Mouse (Mus musculus) myocyte (in vitro differentiated cells): ENCODE measurements around the gene Fndc1. TPM values are rescaled to one million over a fixed set of nuclear protein-coding genes. Genes with fewer than 3 reads are reported as not detected.

Experiments
- H3K27me3 ChIP-seq: one replicate; pipeline ENCODE4 v1.6.1; 2011; ENCODE audit not compliant: control insufficient read depth, insufficient read depth, insufficient read length
- H3K36me3 ChIP-seq: one replicate; pipeline ENCODE4 v1.6.1; 2011; ENCODE audit not compliant: control insufficient read depth, insufficient read depth
- H3K4me2 ChIP-seq: one replicate; pipeline ENCODE4 v1.6.1; 2011; ENCODE audit warnings: low read depth, control low read depth
- H3K4me3 ChIP-seq: one replicate; pipeline ENCODE4 v1.5.1; 2011; ENCODE audit warnings: mild to moderate bottlenecking, control low read depth, moderate library complexity
- H3K79me2 ChIP-seq: one replicate; pipeline ENCODE4 v1.6.1; 2011; ENCODE audit not compliant: control insufficient read depth, insufficient read depth
- H3ac ChIP-seq: one replicate; pipeline ENCODE4 v1.6.1; 2011; ENCODE audit not compliant: control insufficient read depth, insufficient read length
- CEBPB ChIP-seq: IDR thresholded peaks from 2 replicates; pipeline ENCODE4 v1.6.1; 2011; ENCODE audit warnings: mild to moderate bottlenecking, moderate library complexity; ENCODE audit not compliant: poor library complexity, insufficient read depth, severe bottlenecking
- E2F4 ChIP-seq: IDR thresholded peaks from one replicate; pipeline ENCODE4 v1.6.1; 2011; ENCODE audit warnings: mild to moderate bottlenecking, control low read depth, moderate library complexity; ENCODE audit not compliant: insufficient read depth
- MAX ChIP-seq: IDR thresholded peaks from one replicate; pipeline ENCODE4 v1.6.1; 2011; ENCODE audit warnings: low read depth, mild to moderate bottlenecking, control low read depth
- MYOD1 ChIP-seq, 3 experiments: IDR thresholded peaks; one replicate each; pipeline ENCODE4 v1.6.1; 2011; ENCODE audit warnings: control low read depth in 2 of 3, low read depth in 2 of 3, mild to moderate bottlenecking in 2 of 3, moderate library complexity in 1 of 3; ENCODE audit not compliant: insufficient read length in 2 of 3, control insufficient read depth in 1 of 3
- MYOG ChIP-seq, 3 experiments: IDR thresholded peaks; one replicate each; pipeline ENCODE4 v1.6.1; 2011; ENCODE audit warnings: control low read depth in 2 of 3, low read depth in 2 of 3, mild to moderate bottlenecking in 2 of 3; ENCODE audit not compliant: insufficient read length in 2 of 3, control insufficient read depth in 1 of 3, insufficient read depth in 1 of 3
- POLR2A ChIP-seq: IDR thresholded peaks from one replicate; pipeline ENCODE4 v1.6.1; 2011; ENCODE audit warnings: low read depth, mild to moderate bottlenecking, control low read depth, moderate library complexity; ENCODE audit not compliant: insufficient read length
- POLR2AphosphoS2 ChIP-seq: IDR thresholded peaks from one replicate; pipeline ENCODE4 v1.6.1; 2011; ENCODE audit warnings: low read depth, control low read depth; ENCODE audit not compliant: insufficient read length
- REST ChIP-seq: IDR thresholded peaks from one replicate; pipeline ENCODE4 v1.6.1; 2011; ENCODE audit warnings: mild to moderate bottlenecking, control low read depth, moderate library complexity; ENCODE audit not compliant: insufficient read depth, insufficient read length
- SRF ChIP-seq: IDR thresholded peaks from one replicate; pipeline ENCODE4 v1.6.1; 2011; ENCODE audit warnings: low read depth; ENCODE audit not compliant: control insufficient read depth, insufficient read length
- TCF12 ChIP-seq: IDR thresholded peaks from one replicate; pipeline ENCODE4 v1.6.1; 2011; ENCODE audit warnings: mild to moderate bottlenecking, control low read depth; ENCODE audit not compliant: poor library complexity, insufficient read depth, severe bottlenecking
- TCF3 ChIP-seq: IDR thresholded peaks from one replicate; pipeline ENCODE4 v1.6.1; 2011; ENCODE audit warnings: low read depth, control low read depth; ENCODE audit not compliant: insufficient read length
- USF1 ChIP-seq: IDR thresholded peaks from one replicate; pipeline ENCODE4 v1.6.1; 2011; ENCODE audit warnings: low read depth, mild to moderate bottlenecking, control low read depth, moderate library complexity
- polyA plus RNA-seq: library from polyadenylated mRNA; unstranded; fragments of >200 nt; fragmentation: generic; extraction: Trizol; gene quantifications from one replicate; pipeline ENCODE4 v1.2.1, GENCODE M21; 2012; ENCODE audit warnings: missing spikeins

Fndc1 gene
- polyA plus RNA-seq, 1 experiment = 6.2 TPM

DNA sequence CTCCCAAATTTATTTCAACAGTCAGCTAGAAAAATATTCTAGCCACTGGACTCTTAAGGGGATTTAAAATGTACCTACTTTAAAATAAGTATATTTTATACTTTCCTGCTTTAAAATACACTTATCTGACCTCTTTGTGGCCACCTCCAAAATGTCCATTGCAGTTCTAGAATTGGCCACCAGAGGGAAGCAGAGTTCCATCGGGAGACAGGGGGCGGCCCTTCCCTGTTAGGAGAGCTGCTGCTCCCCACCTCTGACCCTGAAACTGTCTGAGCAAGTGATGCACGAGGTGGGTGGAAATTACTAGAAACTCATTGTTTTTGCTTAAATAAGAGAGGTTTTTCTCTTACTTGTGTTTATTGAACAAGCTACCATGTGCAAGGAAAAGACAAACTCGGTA, 36.6 kb upstream of the Fndc1 start:
- no peaks in the 10 kb centered on the region for H3K79me2 ChIP-seq
- TF ChIP-seq MYOD1 (IDR thresholded peaks at IDR 0.05; ENCODE audit: control insufficient read depth in 1 of 3, insufficient read length in 2 of 3, low read depth in 2 of 3) = no peak
- TF ChIP-seq POLR2A = no peak
- TF ChIP-seq CEBPB = no peak
- no peak for TF ChIP-seq SRF
- TF ChIP-seq POLR2AphosphoS2 = no peak
- TF ChIP-seq MAX = no peak
- no peak for TF ChIP-seq USF1
- TF ChIP-seq TCF12 = no peak
- no peak for TF ChIP-seq MYOG (IDR thresholded peaks at IDR 0.05; ENCODE audit: control insufficient read depth in 1 of 3, insufficient read depth in 1 of 3, insufficient read length in 2 of 3, low read depth in 2 of 3)
- no peak for TF ChIP-seq REST
- TF ChIP-seq E2F4 = no peak
- H3K27me3 ChIP-seq = no peaks in the 10 kb centered on the region
- no peaks in the 10 kb centered on the region for H3K36me3 ChIP-seq
- H3ac ChIP-seq = no peak overlapping the region
- no peak overlapping the region for H3K4me3 ChIP-seq
- no peak overlapping the region for H3K4me2 ChIP-seq

DNA sequence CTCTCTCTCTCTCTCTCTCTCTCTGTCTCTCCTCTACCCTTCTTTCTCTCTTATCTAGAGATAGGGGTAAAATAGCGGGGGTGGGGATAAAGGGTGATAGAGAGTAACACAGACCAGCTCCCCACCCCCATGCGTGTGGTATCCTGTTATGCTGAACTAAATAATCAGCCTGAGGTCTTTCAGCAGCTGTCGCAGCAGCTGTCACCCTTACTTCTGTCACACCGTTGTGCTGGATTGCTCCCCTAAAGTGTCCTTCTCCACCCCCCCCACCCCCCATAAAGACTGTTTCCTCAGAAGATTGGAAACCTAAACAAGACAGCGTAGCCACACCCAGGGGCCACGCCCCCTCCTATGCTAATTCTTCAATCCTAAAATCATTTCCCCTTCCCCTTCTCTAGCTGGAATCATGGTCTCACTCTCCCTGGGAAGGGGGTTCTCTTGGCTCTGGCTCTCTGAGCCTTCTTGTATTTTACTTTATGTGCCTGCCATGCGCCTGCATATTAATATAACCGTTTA, 33.8 kb upstream of the Fndc1 start:
- no peak overlapping the region for H3ac ChIP-seq
- H3K27me3 ChIP-seq = no peaks in the 10 kb centered on the region
- peak overlapping the region; percentile 30 for H3K4me2 ChIP-seq
- no peak overlapping the region for H3K4me3 ChIP-seq
- TF ChIP-seq MYOG (IDR thresholded peaks at IDR 0.05; ENCODE audit: control insufficient read depth in 1 of 3, insufficient read depth in 1 of 3, insufficient read length in 2 of 3, low read depth in 2 of 3) (peak; percentile 34 to 81 (median 43)), TCF12 (peak; percentile 61), POLR2AphosphoS2 (no peak), TCF3 (peak; percentile 45), MAX (no peak), USF1 (no peak), SRF (no peak), E2F4 (no peak), POLR2A (no peak), MYOD1 (IDR thresholded peaks at IDR 0.05; ENCODE audit: control insufficient read depth in 1 of 3, insufficient read length in 2 of 3, low read depth in 2 of 3) (peak in 2 of 3 experiments; percentile 73 to 95)
- no peaks in the 10 kb centered on the region for H3K79me2 ChIP-seq
- H3K36me3 ChIP-seq = no peaks in the 10 kb centered on the region

DNA sequence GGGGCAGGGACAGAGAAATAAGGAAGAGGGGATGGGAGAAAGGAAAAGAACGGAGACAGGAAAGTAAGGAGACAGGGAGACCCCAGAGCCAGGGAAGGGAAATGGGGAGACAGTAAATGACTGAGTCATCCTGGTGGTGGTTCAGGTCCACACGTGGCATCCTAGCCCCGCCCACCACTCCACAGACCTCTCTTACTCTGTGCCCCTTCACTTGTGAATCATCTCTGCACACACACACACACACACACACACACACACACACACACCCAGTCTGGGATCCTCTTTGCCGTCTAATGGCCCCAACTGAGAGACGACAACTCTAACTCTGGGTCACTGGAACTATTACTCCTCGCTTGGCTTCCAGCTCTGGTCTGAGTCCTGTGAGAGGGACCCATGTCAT, 30.6 kb upstream of the Fndc1 start:
- Histone ChIP-seq H3K4me2 (no peak overlapping the region), H3K4me3 (no peak overlapping the region), H3K36me3 (no peaks in the 10 kb centered on the region), H3K79me2 (no peaks in the 10 kb centered on the region), H3K27me3 (no peaks in the 10 kb centered on the region), H3ac (no peak overlapping the region)
- TF ChIP-seq USF1 (no peak), MAX (no peak), MYOG (IDR thresholded peaks at IDR 0.05; ENCODE audit: control insufficient read depth in 1 of 3, insufficient read depth in 1 of 3, insufficient read length in 2 of 3, low read depth in 2 of 3) (no peak), MYOD1 (IDR thresholded peaks at IDR 0.05; ENCODE audit: control insufficient read depth in 1 of 3, insufficient read length in 2 of 3, low read depth in 2 of 3) (no peak), CEBPB (no peak), E2F4 (no peak), POLR2AphosphoS2 (no peak), REST (no peak), TCF12 (no peak), TCF3 (no peak), SRF (no peak), POLR2A (no peak)

DNA sequence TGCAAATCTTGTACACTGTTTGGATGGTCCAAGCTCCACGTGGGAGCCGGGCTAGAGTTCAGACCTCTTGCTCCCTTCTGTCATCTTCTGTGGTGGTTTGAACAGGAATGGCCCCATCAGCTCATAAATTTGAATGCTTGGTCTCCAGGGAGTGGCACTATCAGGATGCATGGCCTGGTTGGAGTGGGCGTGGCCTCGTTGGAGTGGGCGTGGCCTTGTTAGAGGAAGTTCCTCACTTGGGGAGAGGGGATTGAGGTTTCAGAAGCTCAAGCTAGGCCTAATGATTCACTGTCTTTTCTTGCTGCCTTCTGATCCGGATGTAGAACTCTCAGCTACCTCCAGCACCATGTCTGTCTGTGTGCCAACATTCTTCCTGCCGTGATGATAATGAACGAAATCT, 28.7 kb upstream of the Fndc1 start:
- no peak overlapping the region for H3ac ChIP-seq
- no peaks in the 10 kb centered on the region for H3K79me2 ChIP-seq
- no peak overlapping the region for H3K4me2 ChIP-seq
- no peaks in the 10 kb centered on the region for H3K27me3 ChIP-seq
- no peak overlapping the region for H3K4me3 ChIP-seq
- no peak for TF ChIP-seq REST
- no peaks in the 10 kb centered on the region for H3K36me3 ChIP-seq

DNA sequence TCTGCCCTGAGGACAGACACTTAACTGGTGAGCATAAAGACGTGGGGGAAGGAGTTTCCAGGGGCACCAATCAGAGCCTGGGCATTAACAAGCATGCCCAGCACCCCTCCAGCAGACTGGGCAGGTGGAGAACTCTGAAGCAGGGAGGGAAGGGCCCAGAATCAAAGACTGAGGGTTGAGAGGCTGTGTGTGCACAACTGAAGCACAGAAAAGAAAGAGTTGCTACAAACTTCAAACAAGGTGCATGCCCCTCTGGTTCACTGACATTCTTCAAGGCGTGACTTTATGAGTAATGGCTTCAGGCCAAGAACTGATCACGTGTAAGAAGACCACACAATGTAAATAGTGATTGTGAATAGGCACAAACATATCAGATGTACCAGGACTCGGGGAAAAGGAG, 24.9 kb upstream of the Fndc1 start:
- Histone ChIP-seq H3ac (no peak overlapping the region), H3K27me3 (no peaks in the 10 kb centered on the region), H3K4me2 (no peak overlapping the region), H3K79me2 (no peaks in the 10 kb centered on the region), H3K4me3 (no peak overlapping the region), H3K36me3 (no peaks in the 10 kb centered on the region)
- TF ChIP-seq USF1 (no peak), POLR2A (no peak), POLR2AphosphoS2 (no peak), TCF12 (no peak), MYOG (IDR thresholded peaks at IDR 0.05; ENCODE audit: control insufficient read depth in 1 of 3, insufficient read depth in 1 of 3, insufficient read length in 2 of 3, low read depth in 2 of 3) (no peak), REST (no peak), MYOD1 (IDR thresholded peaks at IDR 0.05; ENCODE audit: control insufficient read depth in 1 of 3, insufficient read length in 2 of 3, low read depth in 2 of 3) (no peak), CEBPB (no peak), SRF (no peak), TCF3 (no peak), E2F4 (no peak), MAX (no peak)
